Mouse (Mus musculus): Measurements from ENCODE around the gene Rrn3. TPM values are rescaled to one million over a fixed set of nuclear protein-coding genes. Genes with fewer than 3 reads are reported as not detected.
A peak's percentile ranks its signal among the peaks of the same experiment; 100 is the strongest.
"Not testable (repeated sequence)": the region's sequence is repeated elsewhere in the genome, so short reads cannot be mapped to it uniquely, and the experiment has no call there.

The Rrn3 gene
- total RNA-seq, 1 experiment from 2014 or later, result 48.6 TPM

DNA sequence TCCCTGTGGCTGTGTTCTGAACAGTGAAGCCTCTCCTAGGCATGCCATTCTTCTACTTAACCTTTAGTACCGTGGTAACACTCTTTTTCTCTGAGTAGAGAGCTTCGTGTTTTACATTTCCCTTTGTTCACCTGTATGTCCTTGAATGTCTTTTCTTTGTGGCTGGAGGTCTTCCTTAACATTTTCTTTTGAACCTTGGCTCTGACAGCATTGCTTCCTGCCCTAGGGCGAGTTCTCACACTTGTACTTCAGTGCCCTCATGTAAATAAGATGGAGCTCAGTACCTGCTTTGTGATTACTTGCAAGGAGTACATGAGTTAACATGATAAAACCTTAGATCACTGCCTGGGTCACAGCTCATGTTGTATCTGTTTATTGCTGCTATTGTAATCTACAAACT lies 5.4 kb downstream of the Rrn3 start:
- DNase-seq, result no peak

DNA sequence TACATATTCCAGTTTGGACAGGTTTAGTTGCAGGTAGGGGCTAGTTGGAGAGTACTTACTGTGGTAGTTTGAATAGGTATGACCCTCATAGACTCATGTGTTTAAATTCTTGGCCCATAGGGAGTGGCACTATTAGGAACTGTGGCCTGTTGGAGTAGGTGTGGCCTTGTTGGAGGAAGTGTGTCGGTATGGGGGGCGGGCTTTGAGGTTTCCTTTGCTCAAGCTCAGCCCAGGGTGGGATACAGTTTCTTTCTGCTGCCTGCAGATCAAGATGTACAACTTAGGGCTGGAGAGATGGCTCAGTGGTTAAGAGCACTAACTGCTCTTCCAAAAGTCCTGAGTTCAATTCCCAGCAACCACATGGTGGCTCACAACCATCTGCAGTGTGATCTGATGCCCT lies 12.9 kb downstream of the Rrn3 start:
- DNase-seq, result not testable (repeated sequence)

GRCm38 (mm10) chr16:13796746-13797175 lies 16.3 kb downstream of the Rrn3 start:
- DNase-seq, result no peak

DNA sequence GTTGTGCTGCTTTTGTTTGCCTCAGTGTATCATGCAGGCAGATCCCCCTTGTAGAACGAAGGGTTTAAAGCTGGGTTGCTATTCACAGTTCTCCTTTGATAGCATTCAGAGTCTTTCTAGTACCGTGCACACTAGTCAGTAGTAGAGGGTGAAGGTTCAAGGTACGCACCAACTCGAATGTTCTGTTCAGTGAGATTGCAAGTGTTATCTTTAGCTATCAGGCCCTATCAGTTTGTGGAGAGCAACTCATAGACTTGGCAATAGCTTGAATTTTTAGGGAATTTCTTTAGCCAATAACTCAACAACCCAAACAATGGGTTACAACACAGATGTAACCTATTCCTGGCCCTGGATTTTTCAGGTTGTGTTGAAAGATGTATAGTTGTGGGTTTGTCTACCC lies 20.7 kb downstream of the Rrn3 start:
- DNase-seq, result no peak

DNA sequence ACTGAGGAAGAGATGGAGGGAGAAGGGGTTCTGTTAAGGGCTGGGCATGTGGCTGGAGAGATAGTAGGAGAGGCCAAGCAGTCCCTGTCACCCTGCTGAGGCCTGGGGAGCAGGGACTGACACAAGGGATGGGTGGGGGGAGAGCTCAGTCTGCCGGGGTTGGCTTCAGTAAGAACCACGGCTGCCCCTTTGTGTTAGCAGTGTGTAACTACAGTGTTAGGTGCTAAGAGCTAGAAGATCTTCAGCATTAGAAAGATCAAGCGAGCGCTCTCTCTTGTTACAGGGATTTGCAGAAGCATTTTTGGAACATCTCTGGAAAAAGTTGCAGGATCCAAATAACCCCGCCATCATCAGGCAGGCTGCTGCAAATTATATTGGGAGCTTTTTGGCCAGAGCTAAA lies 24.2 kb downstream of the Rrn3 start:
- DNase-seq, result no peak

DNA sequence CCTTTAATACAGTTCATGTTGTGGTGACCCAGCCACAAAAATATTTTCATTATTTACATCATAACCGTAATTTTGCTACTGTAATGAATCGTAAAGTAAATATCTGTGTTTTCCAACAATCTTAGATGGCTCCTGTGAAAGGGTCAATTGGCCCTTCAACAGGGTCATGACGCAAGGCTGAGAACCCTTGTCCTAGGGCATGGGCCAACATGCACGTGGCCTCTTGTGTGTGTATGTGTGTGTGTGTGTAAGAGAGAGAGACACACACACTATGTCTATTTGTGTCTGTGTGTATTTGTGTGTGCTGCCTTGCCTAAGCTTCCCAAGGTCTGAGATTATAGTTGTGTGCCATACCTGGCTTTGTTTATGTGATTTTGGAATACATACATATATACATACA lies 27.1 kb downstream of the Rrn3 start:
- DNase-seq, result no peak

DNA sequence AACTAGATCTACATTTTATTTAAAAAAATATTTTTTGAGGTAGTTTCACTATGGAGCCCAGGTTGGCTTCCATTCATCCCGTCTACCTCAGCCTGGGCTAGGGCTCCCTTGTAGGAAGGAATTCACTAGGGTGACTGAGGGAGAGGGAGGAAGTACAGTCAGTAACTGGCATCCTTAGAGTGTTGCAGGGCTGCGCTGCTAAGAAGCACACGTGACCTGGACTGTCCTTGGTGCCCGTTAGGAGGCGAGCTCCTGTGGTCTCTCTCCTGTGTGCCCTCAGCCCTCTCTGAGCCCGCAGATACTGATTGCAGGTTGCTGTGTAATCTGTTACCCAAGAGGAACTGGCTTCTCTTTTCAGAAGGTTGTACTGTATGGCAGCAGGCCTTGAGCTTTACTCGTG lies 27.9 kb downstream of the Rrn3 start:
- DNase-seq, result no peak

DNA sequence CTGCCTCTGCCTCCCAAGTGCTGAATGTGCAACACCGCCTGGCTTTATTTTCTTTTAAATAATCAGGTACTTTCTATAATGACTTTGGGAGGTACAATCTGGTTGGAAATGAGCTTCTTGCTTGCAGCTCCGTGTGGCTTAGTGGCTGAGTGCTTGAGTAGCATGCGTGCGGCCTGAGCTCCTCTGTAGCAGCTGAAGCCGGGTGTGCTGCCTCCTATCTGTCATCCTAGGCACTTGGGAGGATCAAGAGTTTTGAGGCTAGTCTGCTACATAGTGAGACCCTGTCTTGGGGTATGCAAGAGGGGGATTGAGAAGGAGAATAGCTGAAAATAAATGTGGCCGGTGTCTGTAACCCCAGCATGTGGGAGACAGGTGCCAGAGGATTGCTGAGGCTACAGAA lies 31.6 kb downstream of the Rrn3 start:
- no peak for DNase-seq

DNA sequence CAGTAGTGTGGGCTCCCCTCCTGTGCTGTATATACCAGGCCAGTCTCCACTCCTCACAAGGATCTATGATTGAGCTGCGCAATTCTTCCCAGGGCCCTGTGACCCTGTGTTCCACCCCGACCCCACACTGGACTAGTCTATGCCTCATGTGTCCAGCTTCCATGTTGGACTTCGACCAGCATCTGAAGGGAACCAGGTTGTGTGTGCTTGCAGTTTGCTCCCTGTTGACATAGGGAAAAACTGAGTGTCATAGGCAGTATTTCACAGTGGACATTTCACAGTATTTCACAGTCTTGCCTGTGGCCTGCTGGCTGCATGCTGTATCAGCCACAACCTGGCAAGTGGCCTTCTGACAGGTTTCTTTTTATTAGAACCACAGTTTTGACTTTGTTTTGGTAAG lies 32.7 kb downstream of the Rrn3 start:
- DNase-seq, result no peak

- peak; percentile 99 for DNase-seq
Observed at GRCm38 (mm10) chr16:13818560-13819393, 38.3 kb downstream of the Rrn3 start, which contains the start of gene Ntan1. Gene Ntan1, plus strand, starts transcription at chr16:13818845.

GRCm38 (mm10) chr16:13819394-13819743 lies 38.9 kb downstream of the Rrn3 start:
- no peak for DNase-seq

- no peak for DNase-seq
Observed at GRCm38 (mm10) chr16:13819806-13820500, 39.4 kb downstream of the Rrn3 start.

- DNase-seq, result no peak
Observed at GRCm38 (mm10) chr16:13820771-13821170, 40.3 kb downstream of the Rrn3 start.

- DNase-seq, result no peak
Observed at GRCm38 (mm10) chr16:13825781-13826490, 45.4 kb downstream of the Rrn3 start.

- DNase-seq, result no peak
Observed at GRCm38 (mm10) chr16:13826511-13826910, 46.0 kb downstream of the Rrn3 start.

DNA sequence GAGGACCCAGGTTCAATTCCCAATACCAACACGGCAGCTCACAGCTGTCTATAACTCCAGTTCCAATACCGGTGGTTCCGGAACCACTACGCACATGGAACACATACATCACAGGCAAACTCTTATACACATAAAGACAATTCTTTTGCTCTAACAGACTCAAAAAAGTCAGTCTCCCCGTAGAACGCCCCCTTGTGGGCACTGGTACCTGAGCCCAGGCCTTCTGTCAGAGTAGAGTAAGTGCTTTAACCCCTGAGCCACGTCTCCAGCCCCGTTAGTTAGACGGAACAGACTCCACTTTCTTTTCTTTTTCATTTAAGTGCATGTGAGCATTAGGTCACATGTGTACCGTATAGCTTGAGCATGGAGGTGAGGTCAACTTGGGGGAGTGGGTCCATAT lies 49.9 kb downstream of the Rrn3 start:
- no peak for DNase-seq

- no peak for DNase-seq
Observed at GRCm38 (mm10) chr16:13831606-13832005, 51.1 kb downstream of the Rrn3 start.

- DNase-seq, result no peak
Observed at GRCm38 (mm10) chr16:13834382-13834781, 53.9 kb downstream of the Rrn3 start.

DNA sequence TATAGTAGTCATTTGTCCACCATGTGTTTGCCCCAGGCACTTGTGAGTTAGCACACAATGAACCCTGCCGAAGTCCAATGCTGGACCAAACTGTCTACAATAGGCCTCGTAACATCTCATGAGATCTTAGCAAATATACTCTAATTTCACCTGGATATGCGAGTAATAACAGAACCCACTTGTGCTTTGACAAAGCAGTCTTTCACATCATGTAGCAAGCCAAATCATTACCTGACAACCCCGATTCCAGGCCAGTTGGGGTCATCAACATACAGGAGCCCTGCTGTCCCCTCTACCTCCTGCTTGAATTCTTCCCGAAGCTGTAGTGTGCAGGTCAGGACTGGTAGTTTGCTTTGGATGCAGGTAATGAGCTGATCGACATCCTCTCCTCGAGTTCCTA lies 59.5 kb downstream of the Rrn3 start:
- no peak for DNase-seq

DNA sequence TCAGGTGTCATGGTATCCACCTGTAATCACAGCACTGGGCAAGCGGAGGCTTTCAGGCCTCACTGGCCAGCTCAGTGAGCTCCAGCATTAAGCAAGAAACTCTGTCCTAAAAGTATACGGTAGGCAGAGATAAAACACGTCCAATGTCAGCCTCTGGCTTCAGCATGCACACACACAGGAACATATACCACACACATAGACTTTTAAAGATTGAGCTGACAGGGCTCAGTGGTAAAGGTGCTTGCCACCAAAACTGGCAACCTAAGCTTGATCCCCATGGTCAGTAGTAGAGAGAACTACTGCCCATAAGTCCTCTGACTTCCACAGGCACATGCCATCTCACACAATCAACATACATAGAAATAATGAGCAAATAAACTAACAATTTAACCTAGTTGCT lies 60.4 kb downstream of the Rrn3 start:
- DNase-seq, result no peak

DNA sequence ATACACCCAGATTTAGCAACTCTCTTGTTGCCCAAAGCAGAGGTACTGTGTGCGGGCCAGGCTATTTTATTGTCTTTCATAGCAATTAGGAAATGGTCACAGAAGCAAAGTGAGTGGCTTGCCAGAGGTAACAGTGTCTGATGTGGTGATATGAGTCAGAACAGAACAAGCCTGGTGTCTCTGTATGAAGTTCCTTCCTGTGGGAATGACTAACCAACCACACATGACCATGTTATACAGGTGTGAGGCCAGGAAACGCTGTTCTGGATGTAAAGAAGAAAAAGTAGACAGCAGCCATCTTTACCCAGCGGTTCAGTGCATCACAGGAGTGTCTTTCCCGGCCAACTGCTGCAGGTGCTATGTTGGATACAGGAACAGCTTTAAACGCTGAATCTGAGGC lies 64.5 kb downstream of the Rrn3 start:
- no peak for DNase-seq

- DNase-seq, result no peak
Observed at GRCm38 (mm10) chr16:13846675-13847074, 66.2 kb downstream of the Rrn3 start.

DNA sequence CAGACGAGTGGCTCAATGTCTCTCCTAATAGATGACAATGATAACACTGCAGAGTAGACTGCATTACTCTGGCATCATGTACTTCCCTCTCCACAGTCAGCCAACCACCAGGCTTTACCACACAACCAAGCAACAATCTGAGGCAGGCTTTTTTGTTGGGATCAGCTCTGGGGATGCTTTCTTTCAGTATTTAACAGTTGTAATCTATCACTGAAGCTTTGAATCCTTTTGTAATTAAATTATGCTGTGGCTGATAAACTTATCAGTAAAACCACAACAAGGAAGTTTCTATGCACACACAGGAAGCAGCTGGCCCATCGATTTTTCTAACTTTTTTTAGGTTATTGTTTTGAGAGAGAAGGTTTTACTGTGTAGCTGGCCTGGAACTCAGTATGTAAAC lies 67.8 kb downstream of the Rrn3 start:
- no peak for DNase-seq

Data from adrenal gland, postnatal 25 days (tissue).